Mouse (Mus musculus) E14TG2a.4 (cell line): ENCODE results near the gene Bok.

ENCODE experiments used
- CTCF ChIP-seq: conservative IDR thresholded peaks from 2 replicates; pipeline ENCODE4 v1.5.1; 2014; ENCODE audit warnings: low read length
- NANOG ChIP-seq: IDR thresholded peaks from 2 replicates; pipeline ENCODE4 v1.6.1; 2014; ENCODE audit warnings: borderline replicate concordance, low read length, mixed read lengths
- POU5F1 ChIP-seq: IDR thresholded peaks from 2 replicates; pipeline ENCODE4 v1.6.1; 2014; ENCODE audit warnings: low read length, borderline replicate concordance

DNA sequence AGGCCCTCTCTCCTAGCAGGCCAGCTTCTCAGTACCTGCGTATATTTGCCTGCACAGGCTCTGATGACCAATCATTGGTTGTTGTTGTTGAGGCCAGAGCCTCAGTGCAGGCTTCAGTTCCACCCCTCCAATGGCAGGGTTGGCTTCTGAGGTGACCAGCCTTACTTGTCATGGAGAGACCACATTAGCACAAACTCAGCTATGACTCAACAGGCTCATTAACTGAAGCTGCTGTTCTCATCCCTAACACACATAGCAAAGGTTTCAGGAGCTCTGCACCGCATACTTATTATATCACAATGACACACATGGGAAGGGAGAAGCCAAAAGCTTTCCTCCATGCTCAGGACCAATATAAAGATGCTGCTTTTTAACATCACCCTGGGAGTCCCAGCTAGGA lies 55.2 kb downstream of the Bok start:
- TF ChIP-seq CTCF (no peak), NANOG (no peak), POU5F1 (no peak)
